Mouse (Mus musculus): ENCODE measurements at regions not wholly inside any gene's neighbourhood (a gene's known extent, or its start where the extent isn't known, plus 50 kb on each side); places are given as distances from the start of the nearest gene placed in this dataset.
"Not testable (repeated sequence)": the region's sequence is repeated elsewhere in the genome, so short reads cannot be mapped to it uniquely, and the experiment has no call there.

DNA sequence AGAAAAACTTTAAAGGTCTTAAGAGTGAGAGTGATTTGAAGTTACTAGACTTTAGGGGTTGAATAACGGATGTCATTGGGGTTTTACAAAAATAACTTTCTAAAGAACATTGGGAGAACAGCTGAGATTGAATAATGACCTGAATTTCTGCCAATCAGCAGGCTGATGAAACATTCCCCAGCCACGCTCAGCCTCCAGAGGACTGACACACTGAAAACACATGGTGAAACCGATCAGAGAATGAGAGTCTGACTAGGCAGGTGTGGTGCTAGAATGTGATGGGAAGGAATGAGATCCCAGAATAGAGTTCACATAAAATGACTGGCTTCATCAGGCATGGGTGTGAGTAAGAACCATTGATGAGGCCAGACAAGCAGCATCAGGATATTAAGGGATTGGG is 321.4 kb upstream of the Adamts5 start:
- no peak overlapping the region for H3K27ac ChIP-seq
- H3K4me2 ChIP-seq = no peak overlapping the region
- no peaks in the 10 kb centered on the region for H3K27me3 ChIP-seq (replicated peaks)
- no peak for ATAC-seq (replicated peaks)
- WGBS = 86% methylated on average over 3 of the region's 3 CpGs
- no peak overlapping the region for H3K4me3 ChIP-seq
- no peaks in the 10 kb centered on the region for H3K4me1 ChIP-seq
- no peaks in the 10 kb centered on the region for H3K36me3 ChIP-seq (replicated peaks)
- H3K9me3 ChIP-seq = no peaks in the 10 kb centered on the region
- no peak overlapping the region for H3K9ac ChIP-seq

GRCm38 (mm10) chr16:86210547-86210946 is 308.9 kb upstream of the Adamts5 start:
- no peak overlapping the region for H3K9ac ChIP-seq
- no peaks in the 10 kb centered on the region for H3K4me1 ChIP-seq
- no peak overlapping the region for H3K4me3 ChIP-seq
- H3K27ac ChIP-seq = no peak overlapping the region
- H3K27me3 ChIP-seq (replicated peaks) = no peaks in the 10 kb centered on the region
- H3K36me3 ChIP-seq (replicated peaks) = no peaks in the 10 kb centered on the region
- ATAC-seq (replicated peaks) = no peak
- H3K9me3 ChIP-seq = no peaks in the 10 kb centered on the region
- H3K4me2 ChIP-seq = no peak overlapping the region

DNA sequence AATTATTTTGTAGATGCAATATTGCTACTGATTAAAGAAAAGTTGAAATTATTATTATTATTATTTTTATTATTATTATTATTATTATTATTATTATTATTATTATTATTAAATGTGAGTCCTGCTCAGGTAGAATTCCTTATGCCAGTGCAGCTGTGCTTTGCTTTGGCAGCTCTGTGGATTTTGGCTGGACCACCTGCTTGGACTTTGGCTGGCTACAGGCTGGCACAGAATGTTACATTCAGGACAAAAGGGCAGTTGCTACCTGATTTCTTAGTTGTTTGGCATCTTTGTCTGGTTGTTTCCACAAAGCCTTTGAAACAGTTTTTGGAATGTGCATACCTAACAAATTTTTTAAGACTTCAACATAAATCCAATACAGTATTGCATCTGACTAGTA is 307.7 kb upstream of the Adamts5 start:
- no peaks in the 10 kb centered on the region for H3K4me1 ChIP-seq
- H3K36me3 ChIP-seq (replicated peaks) = no peaks in the 10 kb centered on the region
- no peak overlapping the region for H3K27ac ChIP-seq
- no peak overlapping the region for H3K4me2 ChIP-seq
- no peaks in the 10 kb centered on the region for H3K9me3 ChIP-seq
- H3K27me3 ChIP-seq (replicated peaks) = no peaks in the 10 kb centered on the region
- no peak overlapping the region for H3K9ac ChIP-seq
- no peak overlapping the region for H3K4me3 ChIP-seq
- no peak for ATAC-seq (replicated peaks)

DNA sequence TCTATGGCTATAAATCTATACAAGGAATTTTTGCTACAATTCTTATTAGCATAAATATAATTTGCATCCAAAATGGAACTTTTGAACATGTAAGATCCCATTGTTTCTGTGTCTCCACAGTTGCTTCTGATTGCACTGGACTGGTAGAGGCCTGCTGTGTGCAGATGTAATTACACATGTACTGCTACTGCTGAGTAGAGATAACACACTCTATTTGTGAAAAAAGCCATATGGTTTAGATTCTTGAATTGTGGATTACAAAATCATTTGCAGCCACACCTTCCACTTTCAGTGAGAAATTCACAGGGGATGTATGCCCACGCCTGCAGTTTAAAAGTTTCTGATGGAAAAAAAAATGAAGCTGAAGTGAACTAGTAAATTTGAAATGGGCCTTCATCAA is 288.2 kb upstream of the Adamts5 start:
- Histone ChIP-seq H3K9me3 (no peaks in the 10 kb centered on the region), H3K36me3 (replicated peaks) (no peaks in the 10 kb centered on the region), H3K27me3 (replicated peaks) (no peaks in the 10 kb centered on the region), H3K27ac (no peak overlapping the region), H3K4me3 (no peak overlapping the region), H3K9ac (no peak overlapping the region), H3K4me2 (no peak overlapping the region), H3K4me1 (no peaks in the 10 kb centered on the region)
- no peak for ATAC-seq (replicated peaks)
- 84% methylated on average over 1 of the region's 1 CpGs for WGBS

- Histone ChIP-seq H3K4me3 (no peak overlapping the region), H3K9me3 (no peaks in the 10 kb centered on the region), H3K36me3 (replicated peaks) (no peaks in the 10 kb centered on the region), H3K4me1 (no peaks in the 10 kb centered on the region), H3K9ac (no peak overlapping the region), H3K27ac (no peak overlapping the region), H3K4me2 (no peak overlapping the region), H3K27me3 (replicated peaks) (no peaks in the 10 kb centered on the region)
- 90% methylated on average over 3 of the region's 3 CpGs for WGBS
- no peak for ATAC-seq (replicated peaks)
These were observed 287.3 kb upstream of the Adamts5 start for GRCm38 (mm10) chr16:86188966-86189365.

- not testable (repeated sequence) for H3K4me1 ChIP-seq; H3K9ac ChIP-seq; ATAC-seq (replicated peaks); H3K36me3 ChIP-seq (replicated peaks); H3K4me3 ChIP-seq; H3K9me3 ChIP-seq; H3K27ac ChIP-seq; H3K4me2 ChIP-seq; H3K27me3 ChIP-seq (replicated peaks)
- WGBS = 48% methylated on average over 4 of the region's 4 CpGs
These were observed 286.0 kb upstream of the Adamts5 start for GRCm38 (mm10) chr16:86187609-86188008.

- no peak overlapping the region for H3K9ac ChIP-seq
- no peak overlapping the region for H3K4me2 ChIP-seq
- no peak overlapping the region for H3K4me3 ChIP-seq
- H3K27ac ChIP-seq = no peak overlapping the region
- H3K9me3 ChIP-seq = no peaks in the 10 kb centered on the region
- no peaks in the 10 kb centered on the region for H3K36me3 ChIP-seq (replicated peaks)
- WGBS = 82% methylated on average over 4 of the region's 4 CpGs
- H3K4me1 ChIP-seq = no peaks in the 10 kb centered on the region
- H3K27me3 ChIP-seq (replicated peaks) = no peaks in the 10 kb centered on the region
- no peak for ATAC-seq (replicated peaks)
These were observed 257.6 kb upstream of the Adamts5 start for GRCm38 (mm10) chr16:86159021-86159815.

DNA sequence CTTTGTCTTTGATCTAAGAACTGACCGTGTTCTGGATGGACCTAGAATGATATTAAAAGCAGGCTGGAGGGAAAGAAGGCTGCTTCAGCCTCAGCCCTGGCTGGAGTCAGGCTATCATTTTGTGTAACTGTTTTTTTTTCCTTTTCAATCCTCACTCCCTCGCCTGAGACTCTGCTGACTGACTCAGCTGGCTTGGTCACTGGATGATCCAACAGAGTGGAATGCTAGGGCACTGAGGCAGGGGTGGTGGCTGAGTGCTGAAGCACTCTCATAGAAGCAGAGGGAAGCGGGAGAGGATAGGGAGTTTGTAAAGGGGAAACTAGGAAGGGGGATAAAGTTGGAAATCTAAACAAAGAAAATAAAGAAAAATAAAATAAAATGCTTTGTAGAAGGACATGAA is 236.5 kb upstream of the Adamts5 start:
- no peak overlapping the region for H3K4me3 ChIP-seq
- H3K4me2 ChIP-seq = no peak overlapping the region
- no peak overlapping the region for H3K9ac ChIP-seq
- H3K27ac ChIP-seq = no peak overlapping the region
- ATAC-seq (replicated peaks) = no peak
- no peaks in the 10 kb centered on the region for H3K36me3 ChIP-seq (replicated peaks)
- no peaks in the 10 kb centered on the region for H3K27me3 ChIP-seq (replicated peaks)
- no peaks in the 10 kb centered on the region for H3K4me1 ChIP-seq
- 72% methylated on average over 3 of the region's 3 CpGs for WGBS
- no peaks in the 10 kb centered on the region for H3K9me3 ChIP-seq

DNA sequence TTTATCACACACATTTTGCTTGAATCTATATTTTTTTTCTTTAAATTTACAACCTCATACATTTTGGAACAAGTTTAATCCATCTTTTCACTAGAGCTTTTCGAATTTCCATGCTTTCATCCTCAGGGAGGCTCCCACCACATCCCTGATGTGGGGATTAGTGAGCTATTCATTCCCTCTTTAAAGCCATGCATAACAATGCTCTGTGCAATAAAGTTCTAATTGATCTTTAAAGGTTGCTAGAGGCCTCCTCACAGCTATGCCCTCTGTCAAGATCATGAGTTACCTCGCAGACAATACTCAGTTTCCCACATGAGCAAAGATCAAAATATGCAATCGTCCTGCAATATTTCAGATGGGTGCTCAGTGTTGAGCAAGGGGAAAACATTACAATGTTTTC is 234.5 kb upstream of the Adamts5 start:
- H3K9me3 ChIP-seq = no peaks in the 10 kb centered on the region
- 11% methylated on average over 3 of the region's 3 CpGs for whole genome bisulfite sequencing
- no peak for ATAC-seq (replicated peaks)

GRCm38 (mm10) chr16:86127391-86127790 is 225.8 kb upstream of the Adamts5 start:
- H3K9ac ChIP-seq = no peak overlapping the region
- H3K27me3 ChIP-seq (replicated peaks) = no peaks in the 10 kb centered on the region
- H3K9me3 ChIP-seq = no peaks in the 10 kb centered on the region
- H3K4me2 ChIP-seq = no peak overlapping the region
- no peak for ATAC-seq (replicated peaks)
- H3K27ac ChIP-seq = no peak overlapping the region
- H3K4me3 ChIP-seq = no peak overlapping the region
- no peaks in the 10 kb centered on the region for H3K36me3 ChIP-seq (replicated peaks)
- 79% methylated on average over 4 of the region's 4 CpGs for WGBS
- no peaks in the 10 kb centered on the region for H3K4me1 ChIP-seq

More for the DNA sequence above, 234.5 kb upstream of the Adamts5 start:
- H3K4me2 ChIP-seq = no peak overlapping the region
- H3K36me3 ChIP-seq (replicated peaks) = no peaks in the 10 kb centered on the region
- H3K9ac ChIP-seq = no peak overlapping the region
- H3K27me3 ChIP-seq (replicated peaks) = no peaks in the 10 kb centered on the region
- no peak overlapping the region for H3K4me3 ChIP-seq
- no peaks in the 10 kb centered on the region for H3K4me1 ChIP-seq
- no peak overlapping the region for H3K27ac ChIP-seq

GRCm38 (mm10) chr16:86124182-86124581 is 222.6 kb upstream of the Adamts5 start:
- H3K36me3 ChIP-seq (replicated peaks) = no peaks in the 10 kb centered on the region
- no peaks in the 10 kb centered on the region for H3K9me3 ChIP-seq
- H3K4me3 ChIP-seq = no peak overlapping the region
- 89% methylated on average over 1 of the region's 1 CpGs for WGBS
- no peaks in the 10 kb centered on the region for H3K27me3 ChIP-seq (replicated peaks)
- no peak overlapping the region for H3K9ac ChIP-seq
- no peak overlapping the region for H3K4me2 ChIP-seq
- no peak overlapping the region for H3K27ac ChIP-seq
- no peaks in the 10 kb centered on the region for H3K4me1 ChIP-seq
- ATAC-seq (replicated peaks) = no peak

DNA sequence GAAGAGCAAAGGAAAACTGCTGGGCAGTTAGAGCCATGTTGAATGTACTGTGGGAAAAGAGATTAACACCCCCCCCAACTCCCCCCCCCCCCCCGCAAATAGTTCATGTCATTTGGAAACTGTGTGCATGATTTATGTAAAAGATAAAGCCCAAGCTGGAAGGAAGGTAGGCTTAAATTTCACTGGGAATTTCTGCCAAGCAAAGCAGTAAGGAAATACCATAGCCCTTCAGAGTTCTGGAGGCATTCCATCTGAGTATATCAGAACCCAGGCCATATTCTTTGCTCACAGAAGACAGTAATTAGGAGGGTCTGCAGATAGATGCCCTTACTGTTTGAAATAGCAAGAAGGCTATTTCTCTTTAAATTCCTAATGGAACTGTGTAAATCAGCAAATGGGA is 221.3 kb upstream of the Adamts5 start:
- Histone ChIP-seq H3K27me3 (replicated peaks) (no peaks in the 10 kb centered on the region), H3K4me3 (no peak overlapping the region), H3K9ac (no peak overlapping the region), H3K9me3 (no peaks in the 10 kb centered on the region), H3K4me1 (no peaks in the 10 kb centered on the region), H3K36me3 (replicated peaks) (no peaks in the 10 kb centered on the region), H3K27ac (no peak overlapping the region), H3K4me2 (no peak overlapping the region)
- WGBS = 67% methylated on average over 1 of the region's 1 CpGs
- no peak for ATAC-seq (replicated peaks)

- Histone ChIP-seq H3K27ac (no peak overlapping the region), H3K27me3 (replicated peaks) (no peaks in the 10 kb centered on the region), H3K9ac (no peak overlapping the region), H3K4me1 (no peaks in the 10 kb centered on the region), H3K4me2 (no peak overlapping the region), H3K36me3 (replicated peaks) (no peaks in the 10 kb centered on the region), H3K4me3 (no peak overlapping the region), H3K9me3 (no peaks in the 10 kb centered on the region)
- no peak for ATAC-seq (replicated peaks)
These were observed 216.3 kb upstream of the Adamts5 start for GRCm38 (mm10) chr16:86117959-86118358.

Measured in midbrain, embryonic 15.5 days (tissue).